Mouse (Mus musculus): ENCODE results near the gene Sox21. TPM values are rescaled to one million over a fixed set of nuclear protein-coding genes. Genes with fewer than 3 reads are reported as not detected.

Sox21 gene
- polyA plus RNA-seq, 1 experiment from 2014 or later, result 3.7 TPM

Small RNA genes lying within 50 kb of the gene (microRNA-seq; reads per million reads assigned to microRNA genes)
- gene Mir6241, result not detected

Other genes with a start within 250 kb of the Sox21 start
- gene Dct, start 184.8 kb downstream of the Sox21 start, polyA plus RNA-seq (2015; fragmentation: Nextera tagmentation; extraction: Ambion mirVana), result 0.84 and 0.86 TPM in 2 replicates
- 16.5 and 19.5 TPM in 2 replicates for gene Tgds, start 104.3 kb downstream of the Sox21 start, polyA plus RNA-seq (2015; fragmentation: Nextera tagmentation; extraction: Ambion mirVana)
- gene Gpr180, start 99.9 kb downstream of the Sox21 start, polyA plus RNA-seq (2015; fragmentation: Nextera tagmentation; extraction: Ambion mirVana), result 48.7 and 51.7 TPM in 2 replicates
- gene Gm9376, start 29.9 kb upstream of the Sox21 start, polyA plus RNA-seq (2015; fragmentation: Nextera tagmentation; extraction: Ambion mirVana), result not detected in 2 replicates